Mouse (Mus musculus) mesoderm, embryonic 11.5 days (tissue): ENCODE data around the gene Gcn1l1.
"Not testable (repeated sequence)": the region's sequence is repeated elsewhere in the genome, so short reads cannot be mapped to it uniquely, and the experiment has no call there.

ENCODE experiments used
- DNase-seq: peaks from one replicate; pipeline ENCODE4 v3.0.0-alpha.2; 2012; ENCODE audit warnings: low read depth, low spot score

Gcn1l1 gene

GRCm38 (mm10) chr5:115559237-115560101, 5.6 kb upstream of the Gcn1l1 start, which contains the start of gene Rplp0:
Gene Rplp0 (plus strand): TSS chr5:115559467.
- DNase-seq, result peak; percentile 99

- no peak for DNase-seq
These were observed 4.6 kb upstream of the Gcn1l1 start for GRCm38 (mm10) chr5:115560336-115560905.

GRCm38 (mm10) chr5:115563771-115564585, 1.1 kb upstream of the Gcn1l1 start:
- no peak for DNase-seq

GRCm38 (mm10) chr5:115565403-115565802, 349 bp downstream of the Gcn1l1 start:
- DNase-seq, result no peak

- no peak for DNase-seq
These were observed 3.6 kb downstream of the Gcn1l1 start for GRCm38 (mm10) chr5:115568681-115569080.

- no peak for DNase-seq
These were observed 4.3 kb downstream of the Gcn1l1 start for GRCm38 (mm10) chr5:115569308-115569707.

GRCm38 (mm10) chr5:115569721-115570120, 4.7 kb downstream of the Gcn1l1 start:
- DNase-seq, result no peak

- no peak for DNase-seq
These were observed 6.0 kb downstream of the Gcn1l1 start for GRCm38 (mm10) chr5:115571086-115571485.

GRCm38 (mm10) chr5:115572679-115573535, 7.9 kb downstream of the Gcn1l1 start:
- DNase-seq, result no peak

- no peak for DNase-seq
These were observed 9.9 kb downstream of the Gcn1l1 start for GRCm38 (mm10) chr5:115574992-115575391.

GRCm38 (mm10) chr5:115577686-115578085, 12.6 kb downstream of the Gcn1l1 start:
- not testable (repeated sequence) for DNase-seq

GRCm38 (mm10) chr5:115578922-115579321, 13.9 kb downstream of the Gcn1l1 start:
- DNase-seq, result no peak

- DNase-seq, result no peak
These were observed 14.3 kb downstream of the Gcn1l1 start for GRCm38 (mm10) chr5:115579363-115579762.

GRCm38 (mm10) chr5:115580229-115581001, 15.4 kb downstream of the Gcn1l1 start:
- no peak for DNase-seq

- DNase-seq, result no peak
These were observed 16.6 kb downstream of the Gcn1l1 start for GRCm38 (mm10) chr5:115581662-115582061.

GRCm38 (mm10) chr5:115585616-115586015, 20.6 kb downstream of the Gcn1l1 start:
- no peak for DNase-seq

GRCm38 (mm10) chr5:115586166-115586565, 21.1 kb downstream of the Gcn1l1 start:
- DNase-seq, result no peak

- no peak for DNase-seq
These were observed 21.7 kb downstream of the Gcn1l1 start for GRCm38 (mm10) chr5:115586780-115587179.

- DNase-seq, result no peak
These were observed 26.0 kb downstream of the Gcn1l1 start for GRCm38 (mm10) chr5:115591028-115591427.

GRCm38 (mm10) chr5:115591506-115591905, 26.5 kb downstream of the Gcn1l1 start:
- no peak for DNase-seq
